Mouse (Mus musculus) left cerebral cortex, postnatal 25 days (tissue): Measurements from ENCODE around the gene Alyref2. TPM values are rescaled to one million over a fixed set of nuclear protein-coding genes. Genes with fewer than 3 reads are reported as not detected.

Source experiments
- DNase-seq, 2 experiments: peaks; one replicate each; pipeline ENCODE4 v3.0.0; 2022; ENCODE audit warnings: low spot score in 2 of 2, mixed read lengths in 1 of 2
- intact Hi-C: fragments of 180-260 bp; cut with DNase I; formaldehyde crosslinking; loops from one replicate; pipeline ENCODE4 v1.15.1; 2025
- total RNA-seq, 2 experiments: library from RNA; stranded (reverse); gene quantifications; 2 replicates each; pipeline ENCODE4 v1.2.3; 2021

The Alyref2 gene
- total RNA-seq, 2 experiments from 2014 or later = 5.3 TPM

DNA sequence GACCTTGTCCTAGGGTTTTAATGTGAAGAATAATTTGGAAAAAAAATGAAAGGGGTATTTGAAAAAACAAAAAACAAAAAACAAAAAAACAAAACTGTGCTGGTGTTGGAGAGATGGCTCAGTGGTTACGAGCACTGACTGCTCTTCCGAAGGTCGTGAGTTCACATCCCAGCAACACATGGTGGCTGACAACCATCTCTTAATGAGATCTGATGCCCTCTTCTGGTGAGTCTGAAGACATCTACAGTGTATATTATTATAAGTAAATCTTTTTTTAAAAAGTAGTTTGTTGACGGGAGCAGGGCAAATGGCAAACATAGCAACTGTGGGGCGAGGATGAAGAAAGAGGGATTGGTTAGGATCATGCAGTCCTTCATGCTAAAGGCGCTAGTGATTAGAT, 7.9 kb upstream of the Alyref2 start:
- no peak for DNase-seq
- intact Hi-C loops = no loop called here

DNA sequence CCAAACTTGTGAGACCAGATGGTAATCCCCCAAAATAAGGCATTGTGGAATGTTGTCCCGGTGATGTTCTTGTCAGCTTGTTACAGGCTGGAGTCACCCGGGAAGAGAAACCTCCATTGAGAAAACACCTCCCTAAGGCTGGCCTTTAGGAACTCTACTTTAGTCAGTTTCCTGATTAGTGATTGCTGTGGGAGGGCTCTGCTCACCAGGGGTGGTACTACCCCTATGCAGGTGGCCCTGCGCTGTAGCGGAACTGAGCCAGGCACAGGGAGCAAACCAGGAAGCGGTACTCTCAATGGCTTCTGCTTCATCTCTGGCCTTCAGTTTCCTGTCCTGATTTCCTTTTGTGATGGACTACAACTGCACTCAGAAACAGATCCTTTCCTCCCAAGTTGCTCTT, 3.4 kb upstream of the Alyref2 start:
- intact Hi-C loops = loop anchor here (5.0 kb wide), 1 partner anchor 67 kb away; no protein-coding TSS in a partner anchor
- DNase-seq = no peak

DNA sequence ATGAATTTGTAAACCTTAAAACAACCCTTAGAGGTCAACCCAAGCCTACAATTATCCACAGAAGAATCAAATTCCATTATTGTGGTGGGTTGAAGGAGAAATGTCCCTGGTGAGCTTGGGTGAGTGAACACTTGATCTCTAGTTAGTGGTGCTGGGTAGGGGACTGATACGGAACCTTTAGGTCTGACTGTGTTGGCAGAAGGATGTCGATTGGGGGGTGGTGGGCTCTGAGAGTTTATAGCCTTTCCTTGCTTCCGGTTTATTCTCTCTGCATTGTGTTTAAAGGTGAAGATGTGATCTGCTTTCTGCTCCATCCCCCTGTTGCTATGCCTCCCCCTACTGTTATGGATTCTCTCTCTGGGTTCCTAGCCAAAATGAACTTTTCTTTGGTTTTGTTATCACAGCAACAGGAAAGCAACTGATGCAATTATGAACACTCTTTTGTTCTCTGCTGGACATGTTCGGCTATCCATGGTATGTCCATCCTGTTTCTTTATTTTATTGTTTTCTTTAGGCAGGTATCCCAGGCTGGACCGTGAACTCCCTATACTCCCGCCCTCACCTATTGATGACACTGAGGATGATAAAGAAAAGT, 2.2 kb upstream of the Alyref2 start:
- intact Hi-C loops = loop anchor here (5.0 kb wide), 1 partner anchor 66 kb away; no protein-coding TSS in a partner anchor
- DNase-seq = no peak

GRCm38 (mm10) chr1:171501636-171502080, 1.6 kb upstream of the Alyref2 start:
- peak in 1 of 2 experiments; percentile 17 for DNase-seq
- intact Hi-C loops = loop anchor here (5.0 kb wide), 1 partner anchor 66 kb away; no protein-coding TSS in a partner anchor

- peak in 1 of 2 experiments; percentile 29 for DNase-seq
- intact Hi-C loops = loop anchor here (5.0 kb wide), 1 partner anchor 65 kb away; no protein-coding TSS in a partner anchor
These were observed 659 bp upstream of the Alyref2 start for GRCm38 (mm10) chr1:171502388-171503249.

- intact Hi-C loops = loop anchor here (5.0 kb wide), 1 partner anchor 64 kb away; no protein-coding TSS in a partner anchor
- peak; percentile 50 to 53 for DNase-seq
These were observed 464 bp downstream of the Alyref2 start for GRCm38 (mm10) chr1:171503592-171504291.

DNA sequence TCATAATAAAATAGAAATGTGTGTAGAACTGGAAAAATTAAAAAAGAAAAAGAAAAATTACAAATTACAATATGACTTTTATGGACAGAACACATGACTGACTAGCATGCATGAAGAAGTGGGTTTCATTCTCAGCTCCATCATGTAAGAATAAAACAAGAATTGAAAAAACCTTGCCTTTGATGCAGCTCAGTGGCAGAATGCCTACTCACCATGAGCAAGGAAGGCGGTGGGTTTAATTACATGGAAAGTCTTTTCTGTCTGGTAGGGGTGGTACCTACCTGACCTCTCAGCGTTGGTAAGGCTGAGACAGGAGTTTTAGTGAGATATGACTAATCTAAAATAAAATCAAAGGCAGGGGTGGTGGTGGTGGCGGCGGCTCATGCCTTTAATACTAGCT, 1.3 kb downstream of the Alyref2 start:
- no peak for DNase-seq
- intact Hi-C loops = loop anchor here (5.0 kb wide), 1 partner anchor 63 kb away; no protein-coding TSS in a partner anchor

- intact Hi-C loops = no loop called here
- no peak for DNase-seq
These were observed 10.0 kb downstream of the Alyref2 start for GRCm38 (mm10) chr1:171513234-171513633.

DNA sequence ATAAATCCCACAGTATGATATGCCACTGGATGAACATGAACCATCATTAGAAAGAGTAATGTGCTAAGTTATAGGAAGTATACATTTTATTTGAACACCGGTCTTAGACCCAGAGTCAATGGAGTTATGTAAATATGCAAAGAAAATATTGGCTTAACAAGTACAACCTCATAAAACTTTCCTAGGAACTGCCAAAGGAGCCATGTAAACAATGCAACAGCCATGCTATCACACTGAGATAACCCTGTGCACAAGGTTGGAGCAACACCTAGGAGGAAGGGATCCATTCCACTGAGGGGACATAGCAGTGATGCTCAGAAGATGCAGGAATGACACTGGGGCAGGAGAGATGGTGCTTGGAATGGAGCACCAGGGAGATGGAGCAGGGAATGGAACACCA, 10.5 kb downstream of the Alyref2 start:
- DNase-seq = no peak
- intact Hi-C loops = no loop called here

DNA sequence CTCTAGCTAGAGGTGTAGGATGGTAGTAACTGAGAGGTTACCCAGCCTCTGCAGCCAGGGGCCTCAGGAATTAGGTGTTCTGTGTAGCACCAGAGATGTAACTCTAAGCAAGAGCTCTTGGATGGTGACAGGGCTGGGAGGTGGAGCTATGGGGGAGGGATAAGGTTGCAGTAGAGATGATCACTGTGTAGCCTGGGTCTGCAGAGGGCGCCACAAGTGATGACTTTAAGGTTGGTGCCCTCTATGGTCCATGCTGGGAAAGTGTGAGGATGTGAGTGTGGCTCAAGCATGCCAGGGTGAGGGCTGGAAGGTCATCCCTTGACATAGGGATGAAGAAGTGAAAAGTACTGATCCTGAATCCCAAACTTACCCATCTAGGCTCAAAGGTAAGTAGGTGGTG, 11.8 kb downstream of the Alyref2 start:
- no peak for DNase-seq
- intact Hi-C loops = no loop called here

GRCm38 (mm10) chr1:171515557-171515956, 12.3 kb downstream of the Alyref2 start:
- intact Hi-C loops = no loop called here
- no peak for DNase-seq

GRCm38 (mm10) chr1:171531367-171531766, 28.1 kb downstream of the Alyref2 start:
- intact Hi-C loops = no loop called here
- no peak for DNase-seq

DNA sequence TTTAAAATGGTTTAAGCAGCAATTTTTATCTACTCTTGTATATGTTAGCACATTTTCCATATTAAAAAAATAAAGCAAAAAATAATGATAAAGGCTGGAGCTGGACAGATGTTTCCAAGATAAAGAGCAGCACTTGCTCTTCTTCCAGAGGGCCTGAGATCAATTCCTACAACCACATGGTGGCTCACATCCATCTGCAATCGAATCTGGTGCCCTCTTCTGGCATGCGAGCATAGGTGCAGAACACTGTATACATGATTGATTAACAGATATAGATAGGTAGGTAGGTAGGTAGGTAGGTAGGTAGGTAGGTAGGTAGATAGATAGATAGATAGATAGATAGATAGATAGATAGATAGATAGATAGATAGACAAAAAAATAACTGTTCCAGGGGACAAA, 29.6 kb downstream of the Alyref2 start:
- intact Hi-C loops = no loop called here
- no peak for DNase-seq

DNA sequence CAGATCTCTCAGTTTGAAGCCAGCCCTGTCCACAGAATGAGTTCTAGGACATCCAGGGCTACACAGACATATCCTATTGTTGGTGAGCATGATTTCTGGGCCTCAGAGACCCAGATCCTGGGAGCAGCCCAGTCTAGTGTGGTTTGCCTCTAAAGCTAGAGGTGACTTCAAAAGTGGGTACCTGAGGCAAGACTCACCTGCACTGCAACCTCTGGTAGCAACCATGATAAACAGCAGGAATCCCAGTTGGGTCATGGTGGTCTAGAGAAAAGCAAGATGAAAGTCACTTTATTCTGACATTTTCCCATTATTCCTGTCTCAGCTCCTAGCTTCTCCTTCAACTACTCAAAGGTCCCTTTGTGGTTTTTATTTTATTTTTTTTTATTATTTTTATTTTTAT, 31.3 kb downstream of the Alyref2 start:
- no peak for DNase-seq
- intact Hi-C loops = no loop called here

DNA sequence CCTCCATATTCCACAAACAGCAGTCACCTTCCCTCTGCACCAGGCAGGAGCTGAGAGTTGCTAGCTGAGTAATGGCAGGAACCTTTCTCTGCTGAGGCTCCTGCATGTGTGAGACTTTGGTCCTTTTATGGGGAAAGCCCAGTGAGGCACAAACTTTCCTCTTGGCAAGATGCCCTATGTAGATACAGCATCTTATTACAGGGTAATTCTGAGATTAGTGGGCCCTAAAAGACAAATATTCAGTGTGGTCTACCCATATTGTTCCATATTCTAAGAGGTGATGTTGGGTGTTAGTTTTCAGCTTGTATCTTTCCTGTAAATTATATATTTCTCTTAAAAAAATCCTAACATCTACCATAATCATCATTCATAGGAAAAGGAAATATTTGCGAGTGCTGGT, 31.9 kb downstream of the Alyref2 start, which contains the start of gene Itln1:
Gene Itln1, minus strand, starts transcription at position 101 of the 400 bp plus-strand sequence.
- intact Hi-C loops = no loop called here
- no peak for DNase-seq

DNA sequence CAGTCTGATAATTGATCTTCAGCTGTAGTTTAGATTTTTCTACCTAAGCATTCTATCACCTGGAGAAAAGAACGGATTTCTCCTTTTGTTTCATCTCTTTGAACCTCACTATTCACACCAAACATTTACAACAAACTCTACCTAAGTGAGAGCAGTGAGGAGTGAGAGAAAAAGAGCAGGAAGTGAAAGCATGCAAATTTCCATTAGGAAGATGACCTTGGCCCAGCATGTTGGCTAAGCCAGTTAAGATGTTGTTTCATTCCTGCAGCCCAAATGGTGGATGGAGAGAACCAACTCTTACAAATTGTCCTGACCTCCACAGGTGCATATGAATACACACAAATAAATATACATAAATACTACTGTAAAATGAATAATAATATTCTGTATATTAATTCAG, 37.4 kb downstream of the Alyref2 start:
- no peak for DNase-seq
- intact Hi-C loops = loop anchor here (5.0 kb wide), 1 partner anchor 37 kb away; no protein-coding TSS in a partner anchor

DNA sequence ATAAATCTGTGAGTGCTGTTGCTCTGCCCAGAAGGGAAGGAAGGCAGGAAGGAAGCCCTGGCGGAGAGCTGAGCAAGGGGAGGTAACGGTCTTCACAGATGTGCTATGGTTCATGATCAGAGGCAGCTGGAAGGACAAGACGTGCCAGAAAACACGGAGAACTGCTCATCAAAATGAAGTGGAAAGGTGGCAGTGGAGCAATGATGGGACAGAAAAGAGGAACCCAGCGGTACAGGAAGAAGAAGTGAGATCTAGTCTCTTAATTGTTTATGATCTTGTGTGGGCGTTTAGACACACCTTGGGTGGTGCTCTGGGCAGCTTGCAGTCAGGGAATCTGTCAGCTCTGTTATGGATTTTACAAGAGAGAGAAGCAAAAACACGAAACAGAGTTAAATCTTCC, 48.0 kb downstream of the Alyref2 start:
- no peak for DNase-seq
- intact Hi-C loops = no loop called here

DNA sequence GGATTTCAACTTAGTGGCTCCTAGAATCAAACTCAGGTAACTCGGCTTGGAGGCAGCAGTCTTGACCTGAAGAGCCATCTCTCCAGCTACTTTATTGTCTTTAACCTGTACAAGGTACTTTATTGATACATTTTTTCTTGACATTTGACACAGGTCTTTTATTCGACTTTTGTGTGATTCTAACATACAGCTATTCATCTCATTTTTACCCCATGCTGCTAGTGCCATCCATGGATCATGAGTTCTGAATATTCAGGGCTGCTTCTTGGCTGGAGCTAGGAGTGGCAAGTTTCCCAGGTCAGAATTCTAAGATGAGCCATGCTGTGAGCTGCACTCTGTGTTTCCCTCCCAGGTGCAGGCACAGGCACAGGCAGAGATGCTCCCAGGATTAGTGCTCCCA, 49.0 kb downstream of the Alyref2 start:
- DNase-seq = no peak
- intact Hi-C loops = no loop called here

DNA sequence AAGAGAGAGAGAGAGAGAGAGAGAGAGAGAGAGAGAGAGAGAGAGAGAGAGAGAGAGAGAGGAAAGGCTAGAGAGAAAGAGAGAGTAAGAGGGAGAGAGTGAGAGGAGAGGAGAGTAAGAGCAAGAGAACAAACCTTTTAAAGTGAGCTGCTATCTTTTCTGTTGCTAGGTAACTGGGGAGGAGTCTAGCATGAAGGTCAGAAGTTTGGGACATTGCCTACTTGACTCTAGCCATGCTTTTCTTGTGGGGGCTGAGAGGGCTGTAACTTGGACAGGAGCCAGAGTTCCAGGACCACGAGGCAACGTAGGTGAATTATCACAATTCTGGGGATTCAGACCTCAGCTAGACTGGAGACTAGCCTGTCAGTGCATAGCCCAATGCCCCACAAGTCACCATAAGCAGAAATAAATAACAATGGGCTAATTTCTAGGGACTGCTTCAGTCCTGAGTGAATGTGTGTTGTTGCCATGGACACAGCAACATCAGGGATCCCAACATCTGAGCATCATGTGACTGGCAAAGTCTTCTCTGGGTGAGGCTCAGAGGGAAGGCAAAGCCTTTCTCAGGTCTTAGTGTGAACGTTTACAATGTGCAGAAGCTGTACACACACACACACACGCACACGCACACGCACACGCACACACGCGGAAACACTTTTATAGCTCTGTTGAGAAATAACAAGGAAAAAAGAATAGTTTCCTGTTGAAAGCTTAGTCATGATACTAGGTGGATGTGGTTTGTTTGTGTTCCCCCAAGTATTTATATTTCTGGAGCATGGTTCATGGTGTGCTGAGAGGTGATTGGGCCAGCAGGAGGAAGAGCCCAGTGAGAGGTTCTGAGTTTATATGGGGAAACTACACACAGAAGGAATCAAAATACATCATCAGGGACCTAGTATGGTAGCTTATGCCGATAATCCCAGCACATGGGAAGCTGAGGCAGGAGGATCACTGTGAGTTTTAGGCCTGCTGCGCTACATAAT, 50.4 kb downstream of the Alyref2 start:
- no peak for DNase-seq
- intact Hi-C loops = no loop called here
